Mouse (Mus musculus): Measurements from ENCODE around the gene Sec24c.
"Not testable (repeated sequence)": the region's sequence is repeated elsewhere in the genome, so short reads cannot be mapped to it uniquely, and the experiment has no call there.

The Sec24c gene

GRCm38 (mm10) chr14:20674064-20674833 lies at the start of gene Sec24c:
TSS of gene Sec24c (plus strand) at chr14:20674308.
- DNase-seq (ENCODE audit: low spot score): peak; percentile 88

GRCm38 (mm10) chr14:20626447-20626846 lies 47.7 kb upstream of the Sec24c start:
- no peak for DNase-seq (ENCODE audit: low spot score)

DNA sequence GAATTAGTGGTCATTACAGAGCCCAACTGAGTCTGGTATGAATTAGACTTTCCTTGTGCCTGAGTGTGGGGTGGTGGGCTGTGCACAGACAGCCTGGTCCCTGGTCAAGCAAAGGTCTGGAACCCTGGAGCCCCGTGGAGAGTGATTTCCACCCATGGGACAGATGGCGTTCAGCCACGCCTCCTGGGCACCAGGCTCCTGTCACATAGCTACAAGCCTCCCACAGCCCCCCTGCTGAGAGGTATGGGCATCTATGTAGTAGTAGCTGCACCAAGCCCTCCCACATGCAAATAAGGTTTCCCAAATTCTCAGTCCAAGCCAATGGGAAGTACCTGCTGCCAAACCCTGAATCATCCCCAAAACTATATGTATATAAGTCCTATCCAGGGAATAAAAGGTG lies 47.1 kb upstream of the Sec24c start:
- DNase-seq (ENCODE audit: low spot score): no peak

GRCm38 (mm10) chr14:20631253-20631652 lies 42.9 kb upstream of the Sec24c start:
- DNase-seq (ENCODE audit: low spot score): no peak

DNA sequence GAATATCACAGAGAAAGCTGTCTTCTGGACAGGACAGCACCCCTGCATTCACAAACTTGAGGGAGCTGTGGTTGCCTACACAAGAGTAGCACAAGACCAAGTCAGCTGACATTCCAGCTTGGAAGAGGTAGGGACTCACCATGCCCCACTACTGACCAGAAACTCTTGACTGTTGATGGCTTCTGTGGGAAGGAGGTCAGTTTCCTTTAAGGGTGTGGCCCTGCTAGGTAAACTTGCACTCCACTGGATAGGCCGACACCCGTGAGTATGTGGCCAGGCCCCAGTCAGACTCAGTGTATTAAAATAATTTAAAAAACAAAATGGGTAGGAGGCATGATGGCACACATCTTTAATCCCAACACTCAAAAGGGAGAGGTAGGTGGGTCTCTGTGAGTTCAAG lies 38.6 kb upstream of the Sec24c start:
- DNase-seq (ENCODE audit: low spot score): no peak

DNA sequence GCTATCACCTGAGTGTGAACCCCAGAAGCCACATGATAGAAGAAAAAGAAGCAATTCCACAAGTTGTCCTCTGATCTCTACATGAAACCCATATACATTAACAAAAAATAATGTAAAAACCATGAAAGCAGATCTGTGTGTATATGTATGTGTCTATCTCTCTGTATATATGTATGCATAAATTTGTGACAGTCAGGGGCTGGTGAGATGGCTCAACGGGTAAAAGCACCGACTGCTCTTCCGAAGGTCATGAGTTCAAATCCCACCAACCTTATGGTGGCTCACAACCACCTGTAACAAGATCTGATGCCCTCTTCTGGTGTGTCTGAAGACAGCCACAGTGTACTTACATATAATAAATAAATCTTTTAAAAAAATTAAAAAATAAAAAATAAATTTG lies 37.1 kb upstream of the Sec24c start:
- DNase-seq (ENCODE audit: low spot score): not testable (repeated sequence)

GRCm38 (mm10) chr14:20637818-20638574 lies 36.1 kb upstream of the Sec24c start:
- no peak for DNase-seq (ENCODE audit: low spot score)

DNA sequence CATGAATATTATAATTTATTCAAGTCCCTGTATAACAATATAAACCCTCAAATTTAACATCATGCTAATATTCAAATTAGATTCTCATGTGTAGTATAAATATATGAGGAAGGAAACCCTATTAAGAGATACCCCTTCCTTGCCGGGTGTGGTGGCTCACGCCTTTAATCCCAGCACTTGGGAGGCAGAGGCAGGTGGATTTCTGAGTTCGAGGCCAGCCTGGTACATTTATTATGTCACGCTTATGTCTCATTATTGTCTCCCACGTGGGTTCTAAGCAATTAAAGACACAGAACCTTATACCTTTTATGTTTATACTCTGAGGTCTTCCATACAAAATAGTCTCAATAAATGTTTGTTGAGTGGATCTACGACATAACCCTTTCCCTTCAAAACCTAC lies 35.4 kb upstream of the Sec24c start:
- DNase-seq (ENCODE audit: low spot score): no peak

GRCm38 (mm10) chr14:20639918-20640619 lies 34.0 kb upstream of the Sec24c start:
- DNase-seq (ENCODE audit: low spot score): no peak

DNA sequence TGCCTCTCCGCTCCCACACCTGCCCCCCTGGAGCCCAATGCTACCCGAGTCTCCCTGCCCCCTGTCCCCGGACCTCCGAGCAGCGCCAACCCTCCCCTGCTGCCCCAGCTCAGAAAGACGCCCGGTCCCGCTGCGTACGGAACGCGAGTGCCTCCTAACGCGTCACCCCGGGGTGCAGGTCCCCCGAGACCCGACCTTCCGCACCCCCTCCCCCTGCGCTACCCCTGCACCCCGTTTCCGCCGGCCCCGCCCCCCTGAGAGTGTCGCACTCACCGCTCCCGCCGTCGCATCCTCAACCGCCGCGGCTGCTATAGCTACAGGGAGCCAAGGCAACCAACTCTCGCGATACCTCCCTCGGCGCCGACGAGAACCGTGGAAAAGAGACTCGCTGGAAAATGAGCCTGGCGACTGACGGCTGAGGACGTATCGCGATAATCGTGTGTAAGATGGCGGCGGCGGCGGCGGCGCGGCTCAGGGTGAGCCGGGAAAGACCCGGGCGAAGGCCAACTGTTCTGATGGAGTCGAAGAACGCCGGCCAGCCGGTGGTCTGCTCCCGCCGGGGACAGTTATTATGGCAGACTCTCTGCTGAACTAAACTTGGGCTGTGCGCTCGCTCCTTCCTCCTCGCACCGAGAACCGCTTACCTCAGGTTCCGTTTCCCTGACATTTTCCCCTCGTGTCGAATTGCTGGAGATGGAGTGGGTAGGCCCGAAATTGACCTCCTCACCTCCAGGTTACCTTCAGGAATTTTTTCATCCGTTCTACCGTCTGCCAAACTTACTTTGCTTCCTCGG lies 33.3 kb upstream of the Sec24c start, which contains the start of gene Usp54:
TSS of gene Usp54 (minus strand) at position 420 of the 794 bp plus-strand sequence.
- DNase-seq (ENCODE audit: low spot score): peak; percentile 94

DNA sequence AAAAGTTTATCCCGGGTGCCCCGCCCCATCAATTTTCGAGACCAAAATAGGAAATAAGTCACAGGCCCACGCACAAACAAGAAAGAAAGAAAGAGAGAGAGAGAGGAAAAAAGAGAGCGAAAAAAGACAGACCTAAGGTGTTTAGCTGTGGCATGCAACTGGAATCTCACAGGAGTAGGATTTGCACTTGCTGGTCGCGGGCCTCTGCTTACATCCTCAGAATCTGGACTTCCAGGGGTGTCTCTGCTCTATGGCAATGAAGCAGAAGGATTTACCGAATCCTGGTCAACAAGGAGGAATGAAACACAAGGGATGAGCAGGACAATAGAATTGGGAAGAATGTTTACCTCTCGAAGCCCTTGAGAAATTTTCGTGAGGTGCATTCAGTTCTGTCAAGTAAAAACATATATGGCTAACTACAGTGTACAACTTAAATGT lies 32.7 kb upstream of the Sec24c start:
- DNase-seq (ENCODE audit: low spot score): no peak

DNA sequence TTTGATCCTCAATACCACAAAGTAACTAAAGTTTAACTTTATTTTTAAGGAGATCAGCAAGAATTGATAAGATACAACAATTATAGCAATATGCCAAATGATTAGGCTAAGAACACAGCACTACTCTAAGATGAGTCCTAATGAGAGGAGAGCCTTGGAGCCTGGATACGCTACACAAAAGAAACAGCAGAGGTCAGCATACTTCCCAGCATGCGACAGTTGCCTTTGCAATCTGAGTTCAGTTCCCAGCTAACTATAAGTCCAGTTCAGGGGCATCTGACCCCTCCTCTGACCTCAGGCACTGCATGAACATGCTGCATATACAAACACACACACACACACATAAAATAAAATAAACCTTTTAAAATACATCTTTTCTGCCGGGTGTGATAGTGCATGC lies 28.6 kb upstream of the Sec24c start:
- no peak for DNase-seq (ENCODE audit: low spot score)

DNA sequence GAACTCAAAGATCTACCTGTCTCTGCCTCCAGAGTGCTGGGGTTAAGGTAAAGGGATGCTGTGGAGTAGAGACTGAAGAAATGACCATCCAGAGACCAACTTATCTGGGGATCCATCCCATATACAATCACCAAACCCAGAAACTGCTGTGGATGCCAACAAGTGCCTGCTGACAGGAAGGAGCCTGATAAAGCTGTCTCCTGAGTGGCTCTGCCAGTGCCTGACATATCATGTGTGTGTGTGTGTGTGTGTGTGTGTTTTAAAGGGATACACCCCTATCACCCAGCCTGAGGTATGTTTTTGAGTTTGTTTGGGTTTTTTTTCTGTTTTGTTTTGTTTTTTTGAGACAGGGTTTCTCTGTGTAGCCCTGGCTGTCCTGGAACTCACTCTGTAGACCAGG lies 27.7 kb upstream of the Sec24c start:
- DNase-seq (ENCODE audit: low spot score): no peak

DNA sequence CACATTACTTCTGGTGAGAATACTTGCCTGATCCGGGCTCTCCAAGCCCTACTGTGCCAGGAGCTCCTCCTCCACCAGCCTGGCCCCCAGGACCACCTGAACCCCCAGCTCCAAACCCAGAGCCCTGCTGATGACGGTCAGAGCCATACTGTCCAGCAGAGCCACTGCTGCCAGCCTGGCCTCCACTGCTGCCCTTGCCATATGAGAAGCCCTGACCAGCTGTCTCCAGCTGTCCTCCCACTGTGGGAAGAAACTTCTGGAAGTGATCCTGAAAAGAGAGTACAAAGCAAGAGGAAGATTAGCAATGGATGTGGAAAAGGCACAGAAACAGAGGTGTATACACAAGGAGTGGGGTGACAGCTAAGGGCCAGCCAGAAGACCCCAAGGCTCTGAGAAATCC lies 23.1 kb upstream of the Sec24c start:
- DNase-seq (ENCODE audit: low spot score): no peak

- DNase-seq (ENCODE audit: low spot score): no peak
Observed at GRCm38 (mm10) chr14:20651722-20652256, 22.3 kb upstream of the Sec24c start.

GRCm38 (mm10) chr14:20654690-20655421 lies 19.3 kb upstream of the Sec24c start:
- no peak for DNase-seq (ENCODE audit: low spot score)

GRCm38 (mm10) chr14:20655731-20656130 lies 18.4 kb upstream of the Sec24c start:
- DNase-seq (ENCODE audit: low spot score): no peak

DNA sequence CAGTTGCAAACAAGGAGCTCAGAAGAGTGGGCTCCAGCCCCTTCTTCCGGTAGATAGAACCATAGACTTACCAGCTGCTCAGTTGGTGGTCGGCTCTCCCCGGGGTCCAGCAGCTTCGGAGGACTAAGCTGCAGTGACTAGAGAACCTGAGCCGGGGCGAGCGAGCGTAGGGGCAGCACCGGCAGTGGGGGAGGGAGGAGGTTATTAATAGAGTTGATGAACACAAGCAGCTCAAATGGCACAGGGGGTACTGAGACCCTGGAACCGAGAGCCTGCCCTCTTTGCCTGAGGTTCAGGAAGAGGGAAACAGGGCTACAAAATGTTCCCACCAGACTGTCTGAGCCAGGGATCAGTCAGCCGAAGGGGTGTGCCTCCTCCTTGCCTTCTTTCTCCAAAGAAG lies 17.7 kb upstream of the Sec24c start, which contains the start of gene Myoz1:
TSS of gene Myoz1 (minus strand) at position 180 of the 400 bp plus-strand sequence.
- DNase-seq (ENCODE audit: low spot score): no peak

DNA sequence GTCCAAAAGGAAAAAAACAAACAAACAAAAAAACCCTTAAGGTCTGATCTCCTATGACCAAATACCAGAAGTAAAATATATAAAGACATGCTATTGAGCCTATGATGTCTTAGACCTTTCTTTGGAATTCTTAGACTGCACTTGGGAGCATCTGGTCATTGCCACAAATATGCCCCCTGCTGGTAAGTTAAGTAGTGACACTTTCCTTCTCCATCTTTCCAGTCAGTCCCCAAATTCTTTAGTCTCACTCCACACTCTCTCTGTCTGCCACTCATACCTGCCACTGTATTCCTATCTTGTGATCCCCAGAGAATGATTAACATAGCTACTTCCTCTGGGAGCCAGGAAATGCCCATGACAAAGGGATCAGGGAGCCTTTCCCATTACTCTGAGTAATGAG lies 15.8 kb upstream of the Sec24c start:
- no peak for DNase-seq (ENCODE audit: low spot score)

DNA sequence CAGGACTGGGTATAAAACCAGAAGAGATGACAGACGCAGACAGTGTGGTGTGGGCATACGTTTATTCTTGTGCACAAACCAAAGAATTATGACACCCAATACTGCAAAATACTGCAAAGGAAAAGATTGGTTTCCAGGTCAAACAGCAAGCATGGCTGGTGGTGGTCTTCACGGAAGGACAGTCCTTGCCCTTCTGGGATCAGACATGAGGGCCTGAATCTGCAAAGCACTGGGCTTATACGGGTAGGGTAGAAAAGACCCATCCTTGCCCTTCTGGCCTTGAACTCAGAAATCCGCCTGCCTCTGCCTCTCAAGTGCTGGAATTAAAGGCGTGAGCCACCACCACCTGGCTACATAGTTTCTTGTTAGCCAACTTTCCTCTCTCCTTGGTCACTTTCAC lies 15.2 kb upstream of the Sec24c start:
- DNase-seq (ENCODE audit: low spot score): no peak

- DNase-seq (ENCODE audit: low spot score): no peak
Observed at GRCm38 (mm10) chr14:20659687-20660086, 14.4 kb upstream of the Sec24c start.

Data from layer of hippocampus, adult 9-10 months (tissue).